Mouse (Mus musculus) lung, postnatal 14 days (tissue): ENCODE data around the gene Braf.
A peak's percentile ranks its signal among the peaks of the same experiment; 100 is the strongest.

ENCODE experiments used
- DNase-seq: peaks from one replicate; pipeline ENCODE4 v3.0.0; 2021

Gene Braf

DNA sequence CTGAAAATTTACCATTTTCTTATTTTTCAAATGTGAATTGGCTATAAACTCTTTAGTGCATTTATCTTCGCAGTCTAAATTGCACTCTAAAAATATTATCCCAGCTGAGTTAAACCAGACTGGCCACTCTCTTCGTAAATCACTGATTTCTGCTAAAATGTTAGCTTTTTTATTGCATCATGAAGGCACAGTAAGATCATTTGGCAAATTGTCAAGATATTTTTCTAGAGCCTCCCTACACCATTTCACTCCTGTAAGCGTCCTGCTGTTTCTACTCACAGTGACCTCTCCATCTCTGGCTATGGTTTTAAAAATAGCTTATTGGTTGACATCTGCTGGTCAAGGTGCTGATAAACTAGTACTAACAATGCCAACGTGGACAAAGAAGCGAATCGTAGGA is 119.2 kb downstream of the Braf start:
- DNase-seq, result no peak

DNA sequence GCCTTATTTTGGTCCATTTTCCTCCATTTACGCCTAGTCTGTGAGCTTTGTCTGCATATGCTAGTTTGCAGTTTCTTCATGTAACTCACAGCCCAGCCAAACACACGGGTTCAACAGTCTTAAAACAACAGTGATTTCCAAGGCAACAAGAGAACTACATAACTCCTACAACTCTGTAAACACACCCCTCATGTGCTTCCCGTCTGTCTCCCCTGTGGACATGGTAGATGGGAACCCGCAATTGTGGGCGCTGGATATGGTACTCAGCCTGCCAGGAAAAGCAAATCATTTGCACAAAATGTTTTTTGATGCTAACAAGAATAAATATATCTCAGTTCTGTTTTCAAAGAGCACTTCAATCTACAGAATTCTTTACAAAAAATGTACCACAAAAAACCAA is 120.7 kb downstream of the Braf start:
- DNase-seq, result no peak

DNA sequence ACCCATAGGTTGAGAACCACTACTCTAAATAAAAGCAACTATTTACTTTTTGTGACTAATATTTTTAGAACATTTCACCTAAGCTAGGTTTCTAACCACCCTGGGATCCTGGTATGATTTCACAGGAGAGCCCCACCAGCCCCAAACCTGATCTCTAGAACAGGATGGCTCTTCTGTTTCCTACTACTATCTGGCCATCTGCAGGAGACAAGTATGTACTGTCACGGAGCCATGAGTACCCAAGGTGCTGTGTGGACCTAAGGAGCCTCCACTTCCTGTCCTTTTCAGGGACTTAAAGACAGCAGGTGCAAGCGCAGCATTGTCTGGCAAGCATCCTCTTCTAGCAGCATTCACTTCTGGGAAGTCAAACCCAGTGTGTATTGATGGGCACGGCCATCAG is 123.4 kb downstream of the Braf start:
- no peak for DNase-seq

DNA sequence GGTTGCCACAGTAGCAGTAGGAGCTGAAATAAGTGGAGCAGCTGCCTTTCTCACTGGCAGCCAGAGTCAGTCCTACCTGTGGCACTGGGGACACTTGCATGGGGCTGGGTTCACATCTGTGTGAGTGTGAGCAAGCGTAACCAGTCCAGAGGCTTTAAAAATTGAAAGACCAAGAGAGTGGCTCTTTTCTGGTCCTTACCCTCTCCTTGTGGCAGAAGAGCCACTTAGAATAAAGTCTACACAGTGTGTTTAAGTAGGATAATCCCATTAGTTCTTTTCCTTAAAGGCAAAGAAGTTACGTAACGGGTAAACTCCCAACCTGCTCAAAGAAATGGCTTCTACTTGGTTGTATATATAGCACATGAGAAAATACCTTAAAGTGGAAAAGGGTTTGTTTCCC is 124.4 kb downstream of the Braf start:
- no peak for DNase-seq

DNA sequence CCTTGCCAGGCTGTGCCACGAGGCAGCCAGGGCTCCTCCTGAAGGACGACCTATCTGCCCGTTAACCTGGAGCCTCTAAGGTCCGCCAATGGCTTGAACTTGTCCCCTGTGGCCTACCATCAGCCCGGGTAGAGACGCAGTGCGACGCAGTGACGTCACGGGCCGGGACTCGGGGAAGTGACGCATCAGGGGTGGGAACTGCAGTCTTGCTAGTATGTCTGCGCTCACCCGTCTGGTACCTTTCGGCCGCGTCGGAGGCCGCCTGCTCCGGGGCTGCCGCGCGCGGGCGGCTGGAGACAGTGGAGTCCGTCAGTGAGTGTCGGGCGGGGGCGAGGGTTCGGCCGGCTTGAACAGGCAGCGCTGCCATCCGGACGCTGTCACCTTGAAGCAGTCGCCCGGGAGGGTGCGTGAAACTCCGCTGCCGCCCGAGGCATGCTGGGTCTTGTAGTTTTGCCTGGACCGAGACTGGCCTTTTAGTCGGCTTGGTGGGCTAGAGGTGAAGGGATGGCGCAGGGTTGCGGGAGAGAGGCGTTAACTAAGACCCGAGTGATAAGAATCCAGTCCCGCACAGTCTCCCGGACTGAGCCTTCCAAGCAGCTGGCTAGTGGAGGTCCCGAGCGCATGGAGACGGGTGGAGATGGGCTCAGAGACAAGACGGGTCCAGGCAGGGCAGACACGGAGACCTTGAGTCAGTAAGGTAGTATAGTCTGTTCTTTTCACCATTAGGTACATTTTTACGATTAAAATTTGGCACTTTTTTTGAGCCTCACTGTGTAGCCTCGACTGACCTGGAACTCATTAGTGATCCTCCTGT is 132.7 kb downstream of the Braf start, which contains the start of gene Ndufb2:
TSS of gene Ndufb2 (plus strand) at position 174 of the 814 bp plus-strand sequence.
- peak; percentile 96 for DNase-seq

DNA sequence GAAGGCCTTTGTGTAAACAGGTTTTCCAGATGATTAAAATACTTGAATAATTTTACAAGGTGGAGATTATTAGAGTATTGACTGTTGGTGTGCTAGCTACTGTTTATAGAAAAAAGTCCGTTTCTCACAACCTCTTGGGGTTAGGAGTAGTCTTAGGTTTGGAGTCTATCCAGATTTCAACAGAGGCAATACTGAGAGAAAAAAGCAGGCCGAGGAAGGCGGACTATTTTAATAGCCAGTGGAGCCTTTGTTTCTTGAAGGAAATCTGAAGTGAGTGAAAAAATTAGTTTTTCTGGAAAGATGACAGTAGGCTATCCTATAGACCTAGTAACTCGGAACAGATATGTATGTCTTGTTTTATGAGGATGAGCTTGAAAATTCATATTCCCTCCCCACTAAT is 133.8 kb downstream of the Braf start:
- DNase-seq, result no peak

DNA sequence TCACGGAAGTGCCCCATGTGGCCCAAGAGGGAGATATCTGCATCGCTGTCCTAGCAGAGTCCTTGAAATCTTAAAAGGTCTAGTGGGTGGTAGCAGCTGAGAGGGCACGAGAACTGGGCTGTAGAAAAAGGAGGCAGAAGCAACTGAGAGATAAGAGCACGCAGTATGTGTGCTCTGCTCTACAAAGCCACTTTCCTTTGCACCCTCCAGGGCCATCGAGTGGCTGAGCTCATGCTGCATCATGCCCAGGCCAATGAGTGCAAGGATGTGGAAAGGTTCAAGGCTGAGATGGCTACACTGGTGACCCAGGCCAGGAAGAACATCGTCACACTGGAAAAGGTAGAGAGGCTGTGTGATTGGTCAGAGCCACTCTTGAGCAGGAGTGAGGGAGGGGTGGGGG is 139.7 kb downstream of the Braf start, which contains the start of gene Gm42420:
TSS of gene Gm42420 (plus strand) at position 237 of the 400 bp plus-strand sequence.
- DNase-seq, result no peak

DNA sequence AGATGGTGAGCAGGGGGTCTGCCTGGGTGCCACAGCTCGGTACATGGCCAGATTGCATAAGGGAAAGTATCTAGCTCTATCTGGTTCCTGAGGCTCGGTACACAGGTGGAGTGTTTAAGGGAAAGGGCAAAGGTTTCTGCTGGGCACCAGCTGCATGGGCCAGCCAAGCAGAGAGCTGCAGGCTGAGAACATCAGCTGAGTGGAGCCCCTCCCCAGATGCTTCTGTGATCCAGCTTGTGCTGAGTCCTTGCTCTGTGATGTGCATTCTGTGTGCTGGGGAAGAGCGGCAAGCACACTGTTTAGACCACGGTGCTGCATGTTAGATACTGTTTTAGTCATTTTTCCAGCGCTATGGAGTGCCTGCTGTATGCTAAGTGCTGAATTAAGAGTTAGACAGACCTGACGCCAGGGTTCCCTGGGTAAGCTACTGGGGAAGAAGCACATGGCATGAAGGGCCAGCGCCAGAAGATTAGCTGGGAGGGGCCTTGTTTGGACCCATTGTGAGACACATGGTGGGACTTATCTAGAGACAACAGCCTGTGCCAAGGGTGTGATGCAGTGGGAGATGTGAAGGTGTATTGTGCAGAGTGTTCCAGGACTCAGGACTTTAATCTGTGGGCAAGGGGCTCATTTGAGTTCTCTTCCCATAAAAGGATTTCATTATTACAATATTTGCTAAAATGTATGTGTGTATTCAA is 144.0 kb downstream of the Braf start:
- no peak for DNase-seq

DNA sequence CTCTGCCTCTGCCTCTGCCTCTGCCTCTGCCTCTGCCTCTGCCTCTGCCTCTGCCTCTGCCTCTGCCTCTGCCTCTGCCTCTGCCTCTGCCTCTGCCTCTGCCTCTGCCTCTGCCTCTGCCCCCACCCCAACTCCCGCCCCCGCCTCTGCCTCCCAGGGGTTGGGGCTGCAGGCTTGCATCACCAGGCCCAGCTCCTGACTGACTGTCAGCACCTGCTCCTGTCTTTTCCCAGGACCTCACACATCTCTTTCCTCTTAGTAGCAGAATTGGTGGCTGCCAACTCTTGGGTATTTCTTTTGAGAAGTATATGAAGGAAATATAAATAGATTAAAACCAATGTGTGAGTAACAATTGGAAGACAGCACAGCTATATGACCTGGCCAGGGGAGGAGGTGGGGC is 144.7 kb downstream of the Braf start:
- no peak for DNase-seq

DNA sequence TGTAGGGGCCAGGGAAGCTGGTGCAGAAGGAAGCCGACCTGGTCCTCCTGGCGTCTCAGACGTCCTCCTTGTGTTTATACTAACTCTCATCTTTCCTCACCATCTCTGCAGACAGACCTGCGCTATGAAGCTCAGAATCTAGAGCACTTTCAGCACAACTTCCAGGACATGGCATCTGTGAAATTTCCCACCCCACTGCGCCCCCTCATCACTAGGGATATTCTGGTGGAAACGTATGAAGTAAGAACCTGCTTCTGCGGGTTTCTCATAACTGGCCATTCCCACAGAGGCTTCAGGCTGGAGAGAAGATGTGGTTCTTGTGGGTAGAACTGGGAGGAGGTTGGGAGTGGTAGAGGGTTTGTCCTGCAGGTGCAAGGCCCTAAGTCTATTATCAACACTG is 145.7 kb downstream of the Braf start:
- DNase-seq, result no peak

DNA sequence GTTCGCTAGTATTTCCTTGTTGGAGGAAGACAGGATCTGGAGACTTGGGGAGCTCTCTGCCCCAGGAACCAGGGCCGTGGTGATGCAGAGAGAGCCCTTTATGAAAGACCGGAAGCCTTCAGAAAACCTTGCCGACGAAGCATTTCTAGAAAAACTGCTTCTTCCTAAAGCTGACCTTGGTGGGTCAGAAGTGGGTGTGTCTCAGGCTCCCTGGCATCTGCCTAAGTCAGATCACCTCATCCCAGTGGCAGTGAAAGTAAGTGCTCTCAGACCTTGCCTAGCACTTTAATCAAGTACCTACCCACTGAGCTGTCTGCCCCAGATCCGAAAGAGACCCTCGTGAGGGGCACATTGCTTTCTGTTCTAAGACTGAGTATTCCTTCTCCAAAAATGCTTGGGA is 150.3 kb downstream of the Braf start:
- no peak for DNase-seq

DNA sequence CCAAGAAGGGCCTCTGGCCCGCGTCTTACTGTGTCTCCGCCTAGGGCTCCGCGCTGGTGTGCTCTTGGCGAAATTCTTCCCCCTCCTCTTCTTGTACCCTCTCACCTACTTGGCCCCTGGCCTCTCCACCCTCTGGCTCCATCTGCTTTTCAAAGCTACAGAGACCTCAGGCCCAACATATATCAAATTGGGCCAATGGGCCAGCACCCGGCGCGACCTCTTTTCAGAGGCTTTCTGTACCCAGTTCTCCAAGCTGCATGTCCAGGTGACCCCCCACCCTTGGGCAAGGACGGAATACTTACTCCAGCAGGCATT is 150.8 kb downstream of the Braf start:
- no peak for DNase-seq

DNA sequence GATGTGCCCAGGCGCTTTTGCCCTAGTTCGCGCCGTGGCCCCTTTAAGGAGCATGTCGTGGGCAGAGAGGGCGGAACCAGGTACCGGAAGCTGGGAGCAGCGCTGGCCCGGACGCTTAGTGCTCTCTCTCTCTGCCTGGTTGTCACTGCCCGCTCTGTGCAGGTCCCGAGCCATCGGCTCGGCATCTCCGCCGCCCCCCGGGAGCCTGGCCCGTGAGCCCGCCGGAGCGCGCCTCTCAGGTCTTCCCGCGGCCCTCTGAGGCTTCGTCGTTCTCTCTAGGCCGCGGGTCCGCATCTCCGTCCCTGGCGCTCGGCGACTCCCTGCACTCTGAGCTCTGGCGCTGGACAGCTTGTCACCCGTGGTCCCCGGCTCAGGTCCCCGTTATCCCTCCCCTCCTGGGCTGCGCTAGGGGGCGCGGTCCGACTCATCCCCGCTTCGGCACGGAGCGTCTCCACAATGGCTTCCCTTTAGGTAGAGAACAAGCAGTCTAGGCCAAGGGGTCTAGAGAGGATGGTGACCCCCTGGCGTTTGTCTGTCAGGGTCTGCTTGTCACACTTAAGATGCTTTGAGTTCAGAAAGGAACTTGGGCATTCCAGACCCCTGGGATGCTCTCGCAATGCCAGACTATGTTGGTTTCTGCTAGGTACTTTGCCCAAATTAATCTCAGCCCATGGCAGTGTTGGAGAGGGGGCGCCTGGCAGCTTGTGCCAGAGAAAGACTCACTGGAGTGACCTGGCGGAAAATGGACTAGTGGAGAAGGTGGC is 151.3 kb downstream of the Braf start, which contains the start of gene Adck2:
TSS of gene Adck2 (plus strand) at position 83 of the 764 bp plus-strand sequence.
- DNase-seq, result peak; percentile 81

DNA sequence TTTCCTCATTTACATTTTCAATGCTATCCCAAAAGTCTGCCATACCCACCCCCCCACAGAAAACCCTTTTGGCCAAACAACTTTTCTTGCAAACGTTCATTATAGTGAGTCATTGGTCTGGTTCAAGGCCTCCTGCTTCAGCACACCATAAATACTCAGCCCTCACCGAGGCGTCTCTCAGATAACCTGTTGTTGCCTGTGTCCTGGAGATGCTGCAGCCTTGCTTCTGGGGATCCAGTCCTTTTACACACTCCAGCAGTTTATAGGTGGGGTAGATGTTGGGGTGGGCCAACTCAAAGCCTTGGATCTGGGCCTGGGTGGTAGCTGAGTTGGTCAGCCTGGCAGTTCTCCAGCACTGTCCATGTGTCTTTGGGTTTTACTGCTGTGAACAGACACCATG is 154.8 kb downstream of the Braf start:
- DNase-seq, result no peak

DNA sequence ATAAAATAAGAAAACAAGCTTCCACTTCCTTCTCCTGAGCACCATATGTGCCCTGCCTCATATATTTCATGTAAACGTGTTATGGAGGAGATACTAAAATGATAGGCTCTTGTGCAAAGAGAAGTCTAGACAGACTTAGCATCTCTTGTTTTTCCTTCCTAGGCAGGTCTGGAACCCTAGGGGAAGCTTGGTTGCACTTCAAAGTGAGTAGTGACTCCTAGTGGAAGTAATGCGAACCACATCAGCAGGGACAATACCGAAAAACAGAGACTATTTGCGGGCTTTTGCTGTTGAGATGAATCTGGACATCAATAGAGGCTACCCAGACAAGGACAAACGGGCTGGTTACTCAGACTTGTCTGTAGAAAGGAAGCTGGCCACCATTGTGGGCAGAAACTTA is 157.7 kb downstream of the Braf start:
- DNase-seq, result peak; percentile 52

DNA sequence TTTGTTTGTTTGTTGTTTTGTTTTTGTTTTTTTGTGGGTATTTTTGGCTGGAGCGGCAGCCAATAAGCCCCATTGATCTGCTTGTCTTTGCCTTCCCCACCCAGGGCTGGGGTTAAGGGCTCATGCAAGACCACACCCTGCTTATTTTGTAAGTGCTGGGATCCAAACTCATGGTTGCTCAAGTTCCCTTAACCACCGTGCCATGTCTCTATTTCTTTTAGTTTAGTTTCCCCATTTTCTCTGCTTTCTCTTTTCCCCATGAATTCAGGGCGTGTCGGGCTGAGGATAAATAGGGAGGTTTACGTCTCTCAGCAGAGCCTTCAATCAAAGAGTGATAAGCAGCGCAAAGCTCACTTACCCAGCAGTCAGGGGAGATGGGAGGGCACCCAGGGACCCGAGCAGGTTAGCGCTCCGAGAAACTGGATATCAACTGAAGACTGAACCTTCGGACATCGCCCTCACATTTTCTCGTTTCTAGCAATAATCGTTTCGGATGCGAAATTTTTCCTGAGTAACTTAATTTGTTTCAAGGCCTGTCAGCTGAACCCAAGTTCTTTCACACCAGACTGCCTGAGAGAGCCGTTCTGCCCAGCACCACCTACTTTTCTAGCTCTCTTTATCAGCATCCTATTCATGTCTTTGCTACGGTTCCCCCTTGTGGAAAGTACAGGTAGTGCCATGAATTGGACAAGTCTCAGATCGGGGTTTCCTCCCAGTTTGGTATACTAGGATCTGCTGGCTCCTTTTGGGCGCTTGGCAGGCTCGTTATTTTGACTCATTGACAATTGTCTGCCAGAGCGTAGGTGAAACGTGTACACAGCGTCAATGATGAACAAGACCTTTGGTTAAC is 162.9 kb downstream of the Braf start:
- peak; percentile 87 for DNase-seq

DNA sequence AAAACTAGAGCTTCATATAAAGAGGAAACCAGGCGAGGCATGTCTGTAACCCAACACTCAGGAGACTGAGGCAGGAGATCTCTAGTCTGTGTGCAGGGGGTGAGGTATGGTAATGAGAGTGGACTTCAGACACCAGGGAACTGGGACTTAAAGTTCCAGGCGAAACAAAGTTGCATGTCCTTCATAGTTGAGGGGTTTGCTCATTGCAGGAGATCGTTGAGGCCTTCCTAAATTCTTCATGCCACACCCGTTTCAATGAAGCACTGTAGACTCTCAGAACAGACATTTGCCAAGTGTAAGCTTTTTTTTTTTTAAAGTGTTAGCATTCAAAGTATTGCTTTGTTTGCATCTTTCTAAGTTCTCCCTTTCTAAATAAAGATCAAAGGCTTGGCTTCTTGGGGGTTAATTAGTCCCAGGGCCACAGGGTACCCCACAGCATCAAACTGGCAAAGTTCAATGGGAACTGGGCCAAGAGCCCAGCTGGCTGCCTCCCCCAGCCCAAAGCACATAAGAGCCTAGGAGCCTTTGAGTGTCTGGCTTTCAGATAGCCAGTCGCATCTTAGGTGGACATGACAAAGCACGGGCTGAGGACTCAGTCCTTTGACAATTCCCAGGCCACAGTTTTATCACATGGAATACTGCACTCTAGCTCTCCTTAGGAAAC is 165.9 kb downstream of the Braf start:
- DNase-seq, result no peak

DNA sequence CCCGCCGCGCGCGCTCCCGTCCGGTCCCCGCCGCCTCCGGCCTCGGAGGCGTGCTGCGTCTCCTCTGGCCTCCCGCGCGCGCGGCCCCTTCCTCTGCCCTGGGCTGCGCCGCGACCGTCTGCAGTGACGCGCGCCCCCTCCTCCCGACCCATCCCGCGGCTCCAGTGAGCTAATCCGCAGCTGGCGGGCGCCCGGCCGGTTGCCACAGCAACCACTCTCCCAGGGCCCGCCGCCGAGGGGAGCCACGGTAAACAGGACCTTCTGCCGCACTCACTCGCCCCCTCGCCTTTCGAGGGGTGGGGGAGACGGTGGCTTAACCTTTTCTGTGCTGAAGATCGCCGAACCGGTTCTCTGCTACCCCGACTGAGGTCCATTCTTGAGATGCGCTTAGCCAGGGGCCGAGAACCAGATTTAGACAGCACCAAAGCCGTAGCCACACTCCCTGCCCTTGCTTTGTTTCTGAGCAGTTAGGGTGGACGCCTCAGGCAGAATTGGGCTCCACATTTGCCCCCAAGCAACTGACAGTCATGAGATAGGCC is 167.5 kb downstream of the Braf start, which contains the start of gene Dennd2a:
TSS of gene Dennd2a (minus strand) at position 145 of the 539 bp plus-strand sequence.
- DNase-seq, result peak; percentile 80

DNA sequence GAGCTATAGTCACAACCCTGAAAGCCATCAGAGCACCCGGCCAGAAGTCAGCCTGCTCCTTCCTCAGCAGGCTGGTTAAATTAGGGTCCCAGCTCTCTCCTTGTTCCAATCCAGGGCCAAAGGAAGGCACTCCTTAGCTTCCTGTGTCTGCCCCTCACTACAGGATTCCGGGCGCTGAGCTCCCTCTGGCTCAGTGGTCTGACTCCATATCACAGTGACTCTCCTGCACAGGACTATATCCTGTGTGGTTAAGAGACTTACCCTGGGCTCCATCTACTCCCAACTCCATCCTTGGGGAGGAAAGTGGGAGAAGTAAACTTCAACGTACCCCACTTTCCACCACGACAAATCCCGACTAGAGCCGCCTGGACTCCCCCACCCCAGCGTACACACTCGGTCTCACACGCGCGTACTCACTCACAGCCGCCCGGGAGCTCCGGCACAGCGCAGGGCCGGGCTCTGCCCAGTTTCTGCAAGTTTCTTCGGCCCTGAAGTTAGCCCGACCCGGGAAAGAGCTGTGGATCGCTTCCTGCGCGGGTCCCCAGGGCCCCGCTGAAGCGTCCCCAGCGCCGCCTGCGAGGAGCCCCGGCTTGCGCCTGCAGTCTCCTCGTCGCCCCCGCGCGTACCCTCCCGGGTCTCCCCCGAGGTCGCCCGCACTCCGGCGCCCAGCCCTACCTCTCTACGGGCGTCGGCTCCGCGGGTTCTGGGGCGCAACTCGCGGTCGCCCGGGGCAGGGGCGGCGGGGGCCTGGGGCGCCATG is 168.2 kb downstream of the Braf start:
- DNase-seq, result peak; percentile 58

DNA sequence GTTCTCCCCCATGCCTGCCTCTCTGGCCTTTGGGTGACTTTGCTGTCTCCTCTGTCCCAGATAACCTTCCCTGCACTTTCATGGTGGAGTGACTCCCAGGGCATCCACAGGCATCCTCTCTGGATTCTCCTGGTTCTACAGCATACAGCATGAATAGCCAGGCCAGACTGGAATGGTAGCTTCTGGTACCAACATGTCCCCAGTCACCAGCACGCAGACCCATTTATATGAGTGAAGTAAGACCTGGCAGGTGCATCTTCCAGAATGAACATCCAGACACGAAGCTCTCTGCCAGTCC is 169.7 kb downstream of the Braf start:
- DNase-seq, result no peak
